8 mouse cellular contexts compared by ENCODE assay signal in genomic region chr8:120184850-120185792, GRCm38 (mm10). TPM values are rescaled to one million over a fixed set of nuclear protein-coding genes. Genes with fewer than 3 reads are reported as not detected.
DNase-seq lines count a peak whose midpoint lies in the region; ATAC-seq and TF ChIP-seq lines count a peak whose summit lies in the region.

No protein-coding gene starts in this region.

- H3K4me2 ChIP-seq in kidney, embryonic 16.5 days (replicated peaks; ENCODE audit: low read depth, low read length): no peak overlapping the region; the same call in 1 of the 2 replicates
- no peak overlapping the region for H3K4me2 ChIP-seq in intestine, postnatal 0 days (replicated peaks; ENCODE audit: low read depth)
- peak overlapping the region; percentile 32 for H3K4me2 ChIP-seq in midbrain, embryonic 16.5 days (ENCODE audit: low read length)

- 0 out of 2 replicates have a peak overlapping the region, but pooled peaks have one; percentile 37 for H3K9ac ChIP-seq in kidney, embryonic 16.5 days (replicated peaks; ENCODE audit: low read length)
- H3K9ac ChIP-seq in intestine, postnatal 0 days (ENCODE audit: low read depth, low read length): no peak overlapping the region
- peak overlapping the region; percentile 58; the same call in 1 of the 2 replicates for H3K9ac ChIP-seq in midbrain, embryonic 16.5 days (ENCODE audit: low read depth, low read length)

- TF ChIP-seq CTCF in intestine, postnatal 0 days (IDR thresholded peaks at IDR 0.05; ENCODE audit: low read depth): no peak
- no peak for TF ChIP-seq CTCF in layer of hippocampus, adult 2 months (conservative IDR thresholded peaks at IDR 0.05)

- peak overlapping the region; percentile 29; the same call in 1 of the 2 replicates for H3K27ac ChIP-seq in kidney, embryonic 16.5 days (ENCODE audit: low read length)
- peak overlapping the region; percentile 21; the same call in 1 of the 2 replicates for H3K27ac ChIP-seq in intestine, postnatal 0 days (ENCODE audit: low read depth, low read length)
- H3K27ac ChIP-seq in midbrain, embryonic 16.5 days (ENCODE audit: low read length): peak overlapping the region; percentile 38
- H3K27ac ChIP-seq in layer of hippocampus, adult 2 months: no peak overlapping the region; the same call in 1 of the 2 replicates

- H3K4me3 ChIP-seq in kidney, embryonic 16.5 days (ENCODE audit: low read length): no peak overlapping the region
- H3K4me3 ChIP-seq in intestine, postnatal 0 days (ENCODE audit: low read depth, low read length): no peak overlapping the region
- no peak overlapping the region for H3K4me3 ChIP-seq in midbrain, embryonic 16.5 days (ENCODE audit: low read depth, low read length)
- H3K4me3 ChIP-seq in layer of hippocampus, adult 2 months: no peak overlapping the region

- no peak for DNase-seq in kidney, adult 11 months
- peak; percentile 65 to 66 for DNase-seq in heart, adult 18-20 months
- DNase-seq in layer of hippocampus, adult 2 months (ENCODE audit: low spot score in 2 of 2): no peak
- DNase-seq in cerebellum, postnatal 14 days: no peak

- no peak; the same call in 1 of the 2 replicates for ATAC-seq in kidney, embryonic 16.5 days (ENCODE audit: low FRiP score, low TSS enrichment)
- no peak; the same call in 1 of the 2 replicates for ATAC-seq in intestine, postnatal 0 days
- peak; percentile 21; the same call in 1 of the 2 replicates for ATAC-seq in midbrain, embryonic 16.5 days
- ATAC-seq in erythroid progenitor cell, adult 5-6 weeks (replicated peaks; ENCODE audit: low FRiP score, poor library complexity, severe bottlenecking): no peak

- no peaks in the 10 kb centered on the region for H3K9me3 ChIP-seq in kidney, embryonic 16.5 days (ENCODE audit: low read length)
- H3K9me3 ChIP-seq in intestine, postnatal 0 days (ENCODE audit: control insufficient read depth): no peaks in the 10 kb centered on the region
- no peaks in the 10 kb centered on the region for H3K9me3 ChIP-seq in midbrain, embryonic 16.5 days (replicated peaks; ENCODE audit: control insufficient read depth, low read length, poor library complexity, severe bottlenecking)

- H3K36me3 ChIP-seq in kidney, embryonic 16.5 days (ENCODE audit: insufficient read depth, low read length): no peaks in the 10 kb centered on the region
- no peaks in the 10 kb centered on the region for H3K36me3 ChIP-seq in intestine, postnatal 0 days (ENCODE audit: control insufficient read depth, insufficient read depth)
- H3K36me3 ChIP-seq in midbrain, embryonic 16.5 days (ENCODE audit: control insufficient read depth, insufficient read depth, low read length): no peaks in the 10 kb centered on the region

- H3K4me1 ChIP-seq in kidney, embryonic 16.5 days (ENCODE audit: insufficient read depth, low read length): peaks cover 48% of the 10 kb centered on the region
- H3K4me1 ChIP-seq in intestine, postnatal 0 days (replicated peaks; ENCODE audit: control insufficient read depth, insufficient read depth, low read length): no peaks in the 10 kb centered on the region; the same call in 1 of the 2 replicates
- H3K4me1 ChIP-seq in midbrain, embryonic 16.5 days (ENCODE audit: control insufficient read depth, insufficient read depth, low read length): peaks cover 17% of the 10 kb centered on the region

- 16% methylated on average over 17 of the region's 17 CpGs for WGBS in kidney, embryonic 16.5 days
- WGBS in intestine, postnatal 0 days: 23% methylated on average over 17 of the region's 17 CpGs
- 19% methylated on average over 17 of the region's 17 CpGs for WGBS in midbrain, embryonic 16.5 days

- H3K27me3 ChIP-seq in kidney, embryonic 16.5 days (ENCODE audit: insufficient read depth, low read length): no peaks in the 10 kb centered on the region
- no peaks in the 10 kb centered on the region for H3K27me3 ChIP-seq in intestine, postnatal 0 days (replicated peaks; ENCODE audit: control insufficient read depth, insufficient read depth, low read length)
- no peaks in the 10 kb centered on the region for H3K27me3 ChIP-seq in midbrain, embryonic 16.5 days (ENCODE audit: control insufficient read depth, insufficient read depth, low read depth, low read length)

RNA-seq across cellular contexts. Expression of gene Fam92b, which starts 7.9 kb away (rescaled TPM):
- 0.14 and 0.22 TPM in 2 replicates for polyA plus RNA-seq in kidney, embryonic 16.5 days (2015; fragmentation: Nextera tagmentation; extraction: Ambion mirVana)
- total RNA-seq in heart, adult 18-20 months (2021): under 1 TPM in 1 of 2 experiments, not detected in 1; 0.31 TPM
- polyA plus RNA-seq in intestine, postnatal 0 days (2015; fragmentation: Nextera tagmentation; extraction: Ambion mirVana): 0.29 TPM in 1 of 2 replicates, not detected in the other
- polyA plus RNA-seq in midbrain, embryonic 16.5 days (2015; fragmentation: Nextera tagmentation; extraction: Ambion mirVana): 2.1 and 2.4 TPM in 2 replicates
- total RNA-seq in erythroid progenitor cell, adult 5-6 weeks (2015; ENCODE audit: low replicate concordance): not detected in 2 replicates
- not detected in 2 replicates for total RNA-seq in erythroid progenitor cell, adult 5-6 weeks (2017; ENCODE audit: low replicate concordance)
- under 1 TPM; 0.31 to 0.91 TPM for total RNA-seq in layer of hippocampus, adult 2 months (2021)

RNA-seq across cellular contexts. Expression of gene Gse1, which starts 43.1 kb away (rescaled TPM):
- polyA plus RNA-seq in kidney, embryonic 16.5 days (2015; fragmentation: Nextera tagmentation; extraction: Ambion mirVana): 6.7 and 7.9 TPM in 2 replicates
- 10 to 100 TPM; 15.5 to 16.0 TPM for total RNA-seq in heart, adult 18-20 months (2021)
- polyA plus RNA-seq in intestine, postnatal 0 days (2015; fragmentation: Nextera tagmentation; extraction: Ambion mirVana): 6.4 and 7.8 TPM in 2 replicates
- 13.3 and 17.6 TPM in 2 replicates for polyA plus RNA-seq in midbrain, embryonic 16.5 days (2015; fragmentation: Nextera tagmentation; extraction: Ambion mirVana)
- total RNA-seq in erythroid progenitor cell, adult 5-6 weeks (2015; ENCODE audit: low replicate concordance): 134 and 153 TPM in 2 replicates
- total RNA-seq in erythroid progenitor cell, adult 5-6 weeks (2017; ENCODE audit: low replicate concordance): 105 and 130 TPM in 2 replicates
- total RNA-seq in layer of hippocampus, adult 2 months (2021): 100 to 1,000 TPM; 146 to 158 TPM

Comparison
In these comparisons a context has a peak if more than half of its experiments do, and no peak if none do; other contexts are left out.
1. DNase-seq: peak in heart, adult 18-20 months (2 of 2); none in kidney, adult 11 months (single experiment), layer of hippocampus, adult 2 months (0 of 2) and cerebellum, postnatal 14 days (0 of 2).
2. RNA of gene Gse1, which starts 43.1 kb away (total RNA-seq): 146 to 158 TPM in layer of hippocampus, adult 2 months and 105 to 153 TPM in erythroid progenitor cell, adult 5-6 weeks; 15.5 to 16.0 TPM in heart, adult 18-20 months; every median in the first group is over 4 times any median in the second.